Mouse (Mus musculus) bone marrow macrophage, adult 2 months (primary cell): ENCODE measurements around the gene C330021F23Rik.
"Not testable (repeated sequence)": the region's sequence is repeated elsewhere in the genome, so short reads cannot be mapped to it uniquely, and the experiment has no call there.

Source experiments
- CTCF ChIP-seq: IDR thresholded peaks from 2 replicates; pipeline ENCODE4 v1.5.1; 2012; ENCODE audit warnings: low read depth, mild to moderate bottlenecking, low read length, moderate library complexity
- POLR2A ChIP-seq: IDR thresholded peaks from 2 replicates; pipeline ENCODE4 v1.6.1; 2012; ENCODE audit warnings: mild to moderate bottlenecking, low read depth, low read length, borderline replicate concordance

DNA sequence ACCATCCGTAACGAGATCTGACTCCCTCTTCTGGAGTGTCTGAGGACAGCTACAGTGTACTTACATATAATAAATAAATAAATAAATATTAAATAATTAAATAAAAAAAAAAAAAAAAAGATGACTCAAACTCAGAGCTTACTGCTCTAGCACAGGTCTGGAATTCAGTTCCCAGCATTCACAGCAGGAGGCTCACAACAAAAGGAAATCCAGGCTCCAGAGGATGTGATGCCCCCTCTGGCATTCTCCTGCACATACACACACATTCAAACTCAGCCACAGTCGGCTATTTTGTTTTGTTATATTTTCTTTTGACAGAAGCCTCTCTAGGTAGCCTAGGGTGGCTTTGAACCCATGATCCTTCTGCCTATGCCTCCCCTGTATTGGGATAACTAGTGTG, 14.2 kb downstream of the C330021F23Rik start:
- not testable (repeated sequence) for TF ChIP-seq CTCF, POLR2A
